Mouse (Mus musculus): Measurements from ENCODE around the gene Rhox2f. TPM values are rescaled to one million over a fixed set of nuclear protein-coding genes. Genes with fewer than 3 reads are reported as not detected.
"Not testable (repeated sequence)": the region's sequence is repeated elsewhere in the genome, so short reads cannot be mapped to it uniquely, and the experiment has no call there.

Gene Rhox2f
- not detected in 2 replicates for total RNA-seq (2014; rRNA removed)
- not detected in 2 replicates for polyA plus RNA-seq (2015; fragmentation: Nextera tagmentation; extraction: Ambion mirVana)

DNA sequence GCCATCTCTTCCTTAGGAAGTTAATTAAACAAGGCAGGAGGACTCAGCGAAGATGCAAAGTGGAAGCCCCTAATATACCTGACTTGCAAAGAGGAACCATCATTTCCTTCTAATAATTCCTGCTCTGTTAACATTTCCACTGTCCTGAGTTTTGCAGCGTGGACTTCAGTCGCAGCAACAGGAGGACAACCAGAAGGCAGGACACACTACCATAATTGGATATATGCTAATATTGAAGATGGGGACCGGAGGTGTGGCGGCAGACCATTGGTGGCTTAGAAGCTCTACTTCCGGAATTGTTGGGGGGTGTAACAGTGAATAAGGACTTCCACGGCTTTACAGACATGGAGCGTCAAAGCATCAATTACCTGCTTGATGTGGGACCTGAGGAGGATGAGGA, at the start of gene Rhox2f:
Rhox2f (plus strand) TSS at position 301 of the 400 bp plus-strand sequence.
- H3K4me1 ChIP-seq (ENCODE audit: insufficient read depth, low read length); DNase-seq (ENCODE audit: low spot score); H3K27ac ChIP-seq (ENCODE audit: low read depth, low read length); H3K9ac ChIP-seq (replicated peaks; ENCODE audit: low read length, poor library complexity, severe bottlenecking); H3K4me2 ChIP-seq (ENCODE audit: low read depth, low read length, poor library complexity, severe bottlenecking); H3K27me3 ChIP-seq (ENCODE audit: insufficient read depth, low read length); H3K4me3 ChIP-seq (ENCODE audit: low read depth, low read length); H3K36me3 ChIP-seq (ENCODE audit: insufficient read depth, low read length); H3K9me3 ChIP-seq (ENCODE audit: low read length); ATAC-seq (ENCODE audit: low FRiP score): not testable (repeated sequence)
- 92% methylated on average over 6 of the region's 8 CpGs for WGBS

DNA sequence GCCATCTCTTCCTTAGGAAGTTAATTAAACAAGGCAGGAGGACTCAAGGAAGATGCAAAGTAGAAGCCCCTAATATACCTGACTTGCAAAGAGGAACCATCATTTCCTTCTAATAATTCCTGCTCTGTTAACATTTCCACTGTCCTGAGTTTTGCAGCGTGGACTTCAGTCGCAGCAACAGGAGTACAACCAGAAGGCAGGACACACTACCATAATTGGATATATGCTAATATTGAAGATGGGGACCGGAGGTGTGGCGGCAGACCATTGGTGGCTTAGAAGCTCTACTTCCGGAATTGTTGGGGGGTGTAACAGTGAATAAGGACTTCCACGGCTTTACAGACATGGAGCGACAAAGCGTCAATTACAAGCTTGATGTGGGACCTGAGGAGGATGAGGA, 41.1 kb upstream of the Rhox2f start, which contains the start of gene Rhox2e:
Rhox2e (plus strand) TSS at position 301 of the 400 bp plus-strand sequence.
- H3K36me3 ChIP-seq (ENCODE audit: insufficient read depth, low read length); H3K4me3 ChIP-seq (ENCODE audit: low read depth, low read length); H3K4me1 ChIP-seq (ENCODE audit: insufficient read depth, low read length); H3K27ac ChIP-seq (ENCODE audit: low read depth, low read length); H3K9me3 ChIP-seq (ENCODE audit: low read length); H3K4me2 ChIP-seq (ENCODE audit: low read depth, low read length, poor library complexity, severe bottlenecking); H3K9ac ChIP-seq (replicated peaks; ENCODE audit: low read length, poor library complexity, severe bottlenecking); ATAC-seq (ENCODE audit: low FRiP score); H3K27me3 ChIP-seq (ENCODE audit: insufficient read depth, low read length); DNase-seq (ENCODE audit: low spot score): not testable (repeated sequence)
- WGBS = 95% methylated on average over 2 of the region's 8 CpGs

- not testable (repeated sequence) for H3K4me1 ChIP-seq (ENCODE audit: insufficient read depth, low read length); ATAC-seq (ENCODE audit: low FRiP score); H3K4me2 ChIP-seq (ENCODE audit: low read depth, low read length, poor library complexity, severe bottlenecking); H3K9ac ChIP-seq (replicated peaks; ENCODE audit: low read length, poor library complexity, severe bottlenecking); H3K36me3 ChIP-seq (ENCODE audit: insufficient read depth, low read length); H3K9me3 ChIP-seq (ENCODE audit: low read length); H3K27ac ChIP-seq (ENCODE audit: low read depth, low read length); H3K4me3 ChIP-seq (ENCODE audit: low read depth, low read length); H3K27me3 ChIP-seq (ENCODE audit: insufficient read depth, low read length); DNase-seq (ENCODE audit: low spot score)
- no CpG with 5 or more reads among the region's 4 CpGs for WGBS
Measured at GRCm38 (mm10) chrX:37541719-37542118, 29.5 kb upstream of the Rhox2f start, which contains the start of gene Rhox3e. Gene Rhox3e (plus strand): TSS chrX:37542019.

- H3K4me1 ChIP-seq (ENCODE audit: insufficient read depth, low read length); H3K9ac ChIP-seq (replicated peaks; ENCODE audit: low read length, poor library complexity, severe bottlenecking); H3K36me3 ChIP-seq (ENCODE audit: insufficient read depth, low read length); H3K4me2 ChIP-seq (ENCODE audit: low read depth, low read length, poor library complexity, severe bottlenecking); DNase-seq (ENCODE audit: low spot score); H3K27ac ChIP-seq (ENCODE audit: low read depth, low read length); H3K9me3 ChIP-seq (ENCODE audit: low read length); H3K27me3 ChIP-seq (ENCODE audit: insufficient read depth, low read length); ATAC-seq (ENCODE audit: low FRiP score); H3K4me3 ChIP-seq (ENCODE audit: low read depth, low read length): not testable (repeated sequence)
- 96% methylated on average over 10 of the region's 18 CpGs for WGBS
Measured at GRCm38 (mm10) chrX:37557112-37557511, 14.1 kb upstream of the Rhox2f start, which contains the start of gene Rhox4e. Gene Rhox4e (plus strand): TSS chrX:37557412.

DNA sequence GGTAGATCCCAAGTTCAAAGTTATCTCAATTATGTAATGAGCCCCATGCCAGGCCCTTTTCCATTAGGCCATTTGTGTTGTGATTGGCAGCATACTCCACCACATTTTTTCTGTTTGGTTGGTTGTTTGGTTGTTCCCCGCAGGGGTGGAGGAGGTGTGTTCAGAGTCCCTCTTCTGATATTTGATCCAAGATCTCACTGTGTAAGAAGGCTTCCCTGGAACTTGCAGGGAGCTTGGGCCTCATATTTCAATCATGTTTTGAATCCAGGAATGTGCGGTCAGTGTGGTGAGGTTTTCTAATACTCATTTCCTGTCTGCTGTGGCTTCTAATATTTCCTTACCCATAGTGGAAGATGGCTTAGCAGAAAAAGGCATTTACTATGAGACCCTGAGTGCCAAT, 1.4 kb downstream of the Rhox2f start:
- not testable (repeated sequence) for H3K4me1 ChIP-seq (ENCODE audit: insufficient read depth, low read length); H3K27ac ChIP-seq (ENCODE audit: low read depth, low read length); ATAC-seq (ENCODE audit: low FRiP score); DNase-seq (ENCODE audit: low spot score); H3K9ac ChIP-seq (replicated peaks; ENCODE audit: low read length, poor library complexity, severe bottlenecking); H3K9me3 ChIP-seq (ENCODE audit: low read length); H3K4me2 ChIP-seq (ENCODE audit: low read depth, low read length, poor library complexity, severe bottlenecking); H3K27me3 ChIP-seq (ENCODE audit: insufficient read depth, low read length); H3K4me3 ChIP-seq (ENCODE audit: low read depth, low read length); H3K36me3 ChIP-seq (ENCODE audit: insufficient read depth, low read length)
- WGBS = 58% methylated on average over 2 of the region's 2 CpGs

DNA sequence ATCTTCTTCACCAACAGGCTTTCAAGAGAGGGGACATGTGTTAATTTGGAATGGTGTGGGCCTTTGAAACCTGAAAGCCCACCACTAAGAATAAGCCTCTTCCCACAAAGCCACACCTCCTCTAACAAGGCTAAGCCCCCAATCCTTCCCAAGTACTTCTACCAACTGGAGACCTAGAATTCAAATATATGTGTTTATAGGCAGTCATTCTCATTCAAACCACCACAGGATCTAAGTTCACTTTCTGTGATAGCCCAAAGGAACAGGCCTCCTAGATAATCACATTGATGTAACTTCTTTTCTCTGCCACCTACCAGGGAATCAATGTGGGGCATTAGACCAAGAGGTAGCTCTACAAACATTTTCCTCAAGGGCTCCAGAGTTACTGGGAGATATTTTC, 9.5 kb downstream of the Rhox2f start, which contains the start of gene Rhox3f:
Rhox3f (plus strand) TSS at position 301 of the 400 bp plus-strand sequence.
- not testable (repeated sequence) for H3K4me3 ChIP-seq (ENCODE audit: low read depth, low read length); H3K27ac ChIP-seq (ENCODE audit: low read depth, low read length); H3K4me2 ChIP-seq (ENCODE audit: low read depth, low read length, poor library complexity, severe bottlenecking); DNase-seq (ENCODE audit: low spot score); H3K27me3 ChIP-seq (ENCODE audit: insufficient read depth, low read length); H3K9ac ChIP-seq (replicated peaks; ENCODE audit: low read length, poor library complexity, severe bottlenecking); ATAC-seq (ENCODE audit: low FRiP score); H3K9me3 ChIP-seq (ENCODE audit: low read length); H3K4me1 ChIP-seq (ENCODE audit: insufficient read depth, low read length); H3K36me3 ChIP-seq (ENCODE audit: insufficient read depth, low read length)

GRCm38 (mm10) chrX:37607604-37608003, 36.4 kb downstream of the Rhox2f start, which contains the start of gene Rhox4f:
Gene Rhox4f (minus strand): TSS chrX:37607704.
- not testable (repeated sequence) for H3K27ac ChIP-seq (ENCODE audit: low read depth, low read length); DNase-seq (ENCODE audit: low spot score); H3K27me3 ChIP-seq (ENCODE audit: insufficient read depth, low read length); H3K4me1 ChIP-seq (ENCODE audit: insufficient read depth, low read length); H3K4me2 ChIP-seq (ENCODE audit: low read depth, low read length, poor library complexity, severe bottlenecking); H3K9ac ChIP-seq (replicated peaks; ENCODE audit: low read length, poor library complexity, severe bottlenecking); ATAC-seq (ENCODE audit: low FRiP score); H3K9me3 ChIP-seq (ENCODE audit: low read length); H3K36me3 ChIP-seq (ENCODE audit: insufficient read depth, low read length); H3K4me3 ChIP-seq (ENCODE audit: low read depth, low read length)
- WGBS = 95% methylated on average over 15 of the region's 19 CpGs

Other genes with a start within 250 kb of the Rhox2f start
- not detected in 2 replicates for gene Rhox3a2, start 191.4 kb upstream of the Rhox2f start, total RNA-seq (2014; rRNA removed)
- not detected in 2 replicates for gene Rhox3a2, start 191.4 kb upstream of the Rhox2f start, polyA plus RNA-seq (2015; fragmentation: Nextera tagmentation; extraction: Ambion mirVana)
- not detected in 2 replicates for gene Rhox4a2, start 180.6 kb upstream of the Rhox2f start, total RNA-seq (2014; rRNA removed)
- gene Rhox4a2, start 180.6 kb upstream of the Rhox2f start, polyA plus RNA-seq (2015; fragmentation: Nextera tagmentation; extraction: Ambion mirVana) = not detected in 2 replicates
- not detected in 2 replicates for gene Rhox2b, start 159.3 kb upstream of the Rhox2f start, total RNA-seq (2014; rRNA removed)
- gene Rhox2b, start 159.3 kb upstream of the Rhox2f start, polyA plus RNA-seq (2015; fragmentation: Nextera tagmentation; extraction: Ambion mirVana) = not detected in 2 replicates
- gene Rhox4b, start 138.9 kb upstream of the Rhox2f start, total RNA-seq (2014; rRNA removed) = not detected in 2 replicates
- gene Rhox4b, start 138.9 kb upstream of the Rhox2f start, polyA plus RNA-seq (2015; fragmentation: Nextera tagmentation; extraction: Ambion mirVana) = not detected in 2 replicates
- gene Rhox2c, start 117.7 kb upstream of the Rhox2f start, total RNA-seq (2014; rRNA removed) = not detected in 2 replicates
- not detected in 2 replicates for gene Rhox2c, start 117.7 kb upstream of the Rhox2f start, polyA plus RNA-seq (2015; fragmentation: Nextera tagmentation; extraction: Ambion mirVana)
- gene Rhox3c, start 112.8 kb upstream of the Rhox2f start, total RNA-seq (2014; rRNA removed) = not detected in 2 replicates
- gene Rhox3c, start 112.8 kb upstream of the Rhox2f start, polyA plus RNA-seq (2015; fragmentation: Nextera tagmentation; extraction: Ambion mirVana) = not detected in 2 replicates
- gene Rhox4c, start 91.1 kb upstream of the Rhox2f start, total RNA-seq (2014; rRNA removed) = not detected in 2 replicates
- gene Rhox4c, start 91.1 kb upstream of the Rhox2f start, polyA plus RNA-seq (2015; fragmentation: Nextera tagmentation; extraction: Ambion mirVana) = not detected in 2 replicates
- not detected in 2 replicates for gene Rhox2d, start 78.0 kb upstream of the Rhox2f start, total RNA-seq (2014; rRNA removed)
- not detected in 2 replicates for gene Rhox2d, start 78.0 kb upstream of the Rhox2f start, polyA plus RNA-seq (2015; fragmentation: Nextera tagmentation; extraction: Ambion mirVana)
- gene Rhox4d, start 57.0 kb upstream of the Rhox2f start, total RNA-seq (2014; rRNA removed) = not detected in 2 replicates
- gene Rhox4d, start 57.0 kb upstream of the Rhox2f start, polyA plus RNA-seq (2015; fragmentation: Nextera tagmentation; extraction: Ambion mirVana) = not detected in 2 replicates
- not detected in 2 replicates for gene Rhox2e, start 41.0 kb upstream of the Rhox2f start, total RNA-seq (2014; rRNA removed)
- gene Rhox2e, start 41.0 kb upstream of the Rhox2f start, polyA plus RNA-seq (2015; fragmentation: Nextera tagmentation; extraction: Ambion mirVana) = 0.20 TPM in 1 of 2 replicates, not detected in the other
- not detected in 2 replicates for gene Rhox3e, start 29.4 kb upstream of the Rhox2f start, total RNA-seq (2014; rRNA removed)
- not detected in 2 replicates for gene Rhox3e, start 29.4 kb upstream of the Rhox2f start, polyA plus RNA-seq (2015; fragmentation: Nextera tagmentation; extraction: Ambion mirVana)
- not detected in 2 replicates for gene Rhox4e, start 14.0 kb upstream of the Rhox2f start, total RNA-seq (2014; rRNA removed)
- not detected in 2 replicates for gene Rhox4e, start 14.0 kb upstream of the Rhox2f start, polyA plus RNA-seq (2015; fragmentation: Nextera tagmentation; extraction: Ambion mirVana)
- gene Rhox3f, start 9.6 kb downstream of the Rhox2f start, total RNA-seq (2014; rRNA removed) = not detected in 2 replicates
- not detected in 2 replicates for gene Rhox3f, start 9.6 kb downstream of the Rhox2f start, polyA plus RNA-seq (2015; fragmentation: Nextera tagmentation; extraction: Ambion mirVana)
- not detected in 2 replicates for gene Rhox4f, start 36.3 kb downstream of the Rhox2f start, total RNA-seq (2014; rRNA removed)
- not detected in 2 replicates for gene Rhox4f, start 36.3 kb downstream of the Rhox2f start, polyA plus RNA-seq (2015; fragmentation: Nextera tagmentation; extraction: Ambion mirVana)
- gene Rhox3g, start 57.2 kb downstream of the Rhox2f start, total RNA-seq (2014; rRNA removed) = not detected in 2 replicates
- not detected in 2 replicates for gene Rhox3g, start 57.2 kb downstream of the Rhox2f start, polyA plus RNA-seq (2015; fragmentation: Nextera tagmentation; extraction: Ambion mirVana)
- gene Rhox2g, start 72.1 kb downstream of the Rhox2f start, total RNA-seq (2014; rRNA removed) = not detected in 2 replicates
- not detected in 2 replicates for gene Rhox2g, start 72.1 kb downstream of the Rhox2f start, polyA plus RNA-seq (2015; fragmentation: Nextera tagmentation; extraction: Ambion mirVana)
- not detected in 2 replicates for gene Rhox4g, start 79.9 kb downstream of the Rhox2f start, total RNA-seq (2014; rRNA removed)
- not detected in 2 replicates for gene Rhox4g, start 79.9 kb downstream of the Rhox2f start, polyA plus RNA-seq (2015; fragmentation: Nextera tagmentation; extraction: Ambion mirVana)
- not detected in 2 replicates for gene Rhox3h, start 97.4 kb downstream of the Rhox2f start, total RNA-seq (2014; rRNA removed)
- not detected in 2 replicates for gene Rhox3h, start 97.4 kb downstream of the Rhox2f start, polyA plus RNA-seq (2015; fragmentation: Nextera tagmentation; extraction: Ambion mirVana)
- gene Rhox2h, start 101.9 kb downstream of the Rhox2f start, total RNA-seq (2014; rRNA removed) = not detected in 2 replicates
- not detected in 2 replicates for gene Rhox2h, start 101.9 kb downstream of the Rhox2f start, polyA plus RNA-seq (2015; fragmentation: Nextera tagmentation; extraction: Ambion mirVana)
- gene Rhox5, start 233.4 kb downstream of the Rhox2f start, total RNA-seq (2014; rRNA removed) = 1.5 TPM in 1 of 2 replicates, not detected in the other
- gene Rhox5, start 233.4 kb downstream of the Rhox2f start, polyA plus RNA-seq (2015; fragmentation: Nextera tagmentation; extraction: Ambion mirVana) = 0.69 and 1.1 TPM in 2 replicates